Mouse (Mus musculus) heart, postnatal 10 days (tissue): ENCODE data around the gene Ncs1. TPM values are rescaled to one million over a fixed set of nuclear protein-coding genes. Genes with fewer than 3 reads are reported as not detected.

Experiments
- DNase-seq, 2 experiments: peaks; one replicate each; pipeline ENCODE4 v3.0.0; 2021
- intact Hi-C: fragments of 180-260 bp; cut with DNase I; formaldehyde crosslinking; loops from one replicate; pipeline ENCODE4 v1.15.1; 2025
- total RNA-seq, 2 experiments: library from RNA; stranded (reverse); gene quantifications; 2 replicates each; pipeline ENCODE4 v1.2.3; 2021

Gene Ncs1
- total RNA-seq, 2 experiments from 2014 or later = 10.8 to 17.1 TPM

DNA sequence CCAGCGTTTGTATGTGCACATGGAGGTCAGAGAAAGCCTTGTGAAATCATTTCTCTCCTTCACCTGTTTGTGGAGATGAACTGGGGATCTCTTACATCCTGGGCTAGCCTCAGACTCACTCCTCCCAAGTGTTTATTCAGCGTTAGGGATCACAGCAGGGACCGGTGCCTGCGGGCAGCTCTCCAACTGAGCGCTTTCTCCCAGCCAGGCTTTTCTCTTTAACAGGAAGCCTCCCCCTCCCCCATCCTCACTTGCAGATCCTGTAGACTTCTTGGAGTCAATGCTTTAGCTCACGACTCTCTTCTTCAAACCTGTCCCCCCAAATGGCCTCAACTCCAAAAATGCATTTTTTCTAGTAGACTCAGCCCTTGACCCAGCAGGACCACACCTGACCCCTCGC lies 4.0 kb upstream of the Ncs1 start:
- intact Hi-C loops = no loop called here
- DNase-seq = no peak

DNA sequence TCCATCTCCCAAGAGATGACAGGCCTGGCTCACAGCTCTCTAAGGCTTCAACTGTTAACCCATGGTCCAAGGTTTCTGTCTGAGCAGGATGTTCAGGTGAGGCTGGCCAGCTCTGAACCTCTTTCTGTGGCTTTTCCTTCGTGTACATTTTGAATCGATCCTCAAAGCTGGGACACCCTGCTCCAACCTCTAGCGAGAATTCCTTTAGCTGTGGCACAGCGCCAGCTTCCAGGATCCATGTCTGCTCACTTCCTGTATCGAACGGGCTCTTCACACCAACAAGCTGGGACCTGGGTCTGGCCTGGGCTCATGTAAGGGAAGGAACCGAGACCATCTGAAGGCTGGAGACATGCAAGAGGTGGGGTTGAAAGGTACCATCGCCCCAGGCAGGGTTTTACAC lies 1.4 kb upstream of the Ncs1 start:
- DNase-seq = no peak
- intact Hi-C loops = no loop called here

- no peak for DNase-seq
- intact Hi-C loops = loop anchor here (5.0 kb wide), 1 partner anchor 47 kb away; no protein-coding TSS in a partner anchor
Observed at GRCm38 (mm10) chr2:31245051-31245450, 572 bp upstream of the Ncs1 start.

GRCm38 (mm10) chr2:31246251-31246971 lies 788 bp downstream of the Ncs1 start:
- intact Hi-C loops = loop anchor here (5.0 kb wide), 1 partner anchor 46 kb away; no protein-coding TSS in a partner anchor
- peak; percentile 40 to 47 for DNase-seq

DNA sequence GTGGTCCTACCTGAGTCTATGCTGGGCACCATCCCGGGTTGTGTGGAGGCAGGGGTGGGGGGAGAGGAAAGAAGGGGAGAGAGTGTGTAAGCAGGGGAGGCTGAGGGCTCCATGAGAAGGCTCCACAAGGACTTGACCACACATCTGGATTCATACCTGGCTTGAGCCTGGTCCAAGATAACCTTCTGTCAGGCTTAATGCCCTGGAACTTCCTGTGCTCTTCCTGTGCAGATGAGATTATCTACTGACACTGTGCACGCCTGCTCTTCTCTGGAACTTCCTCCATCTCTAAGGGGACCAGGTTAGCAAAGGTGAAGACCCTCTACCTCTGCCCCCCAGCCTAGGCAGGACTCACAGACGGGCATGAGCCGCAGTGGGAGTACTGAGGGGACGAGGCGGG lies 3.2 kb downstream of the Ncs1 start:
- no peak for DNase-seq
- intact Hi-C loops = loop anchor here (5.0 kb wide), 1 partner anchor 43 kb away; no protein-coding TSS in a partner anchor

GRCm38 (mm10) chr2:31252167-31252566 lies 6.5 kb downstream of the Ncs1 start:
- DNase-seq = no peak
- intact Hi-C loops = no loop called here

GRCm38 (mm10) chr2:31253463-31253862 lies 7.8 kb downstream of the Ncs1 start:
- DNase-seq = no peak
- intact Hi-C loops = no loop called here

DNA sequence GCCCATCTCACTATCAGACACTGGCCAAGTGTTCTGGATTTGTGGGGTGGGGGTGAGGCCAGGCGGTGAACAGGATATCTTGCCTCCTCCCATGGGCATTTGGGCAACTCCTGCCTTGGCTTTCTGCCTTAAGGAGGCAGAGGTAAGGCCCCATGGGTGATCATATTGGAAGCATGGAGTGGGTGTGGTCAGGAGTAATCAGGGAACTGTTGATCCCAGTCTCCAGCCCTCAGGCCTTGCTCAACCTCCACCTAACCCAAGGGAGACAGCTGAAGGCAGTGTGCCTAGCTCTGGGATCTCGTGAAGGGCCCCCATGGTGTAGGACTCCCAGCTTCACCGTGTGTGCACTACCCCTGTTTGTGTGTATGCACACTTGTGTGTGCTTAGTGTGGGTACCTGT lies 9.2 kb downstream of the Ncs1 start:
- intact Hi-C loops = no loop called here
- DNase-seq = no peak

DNA sequence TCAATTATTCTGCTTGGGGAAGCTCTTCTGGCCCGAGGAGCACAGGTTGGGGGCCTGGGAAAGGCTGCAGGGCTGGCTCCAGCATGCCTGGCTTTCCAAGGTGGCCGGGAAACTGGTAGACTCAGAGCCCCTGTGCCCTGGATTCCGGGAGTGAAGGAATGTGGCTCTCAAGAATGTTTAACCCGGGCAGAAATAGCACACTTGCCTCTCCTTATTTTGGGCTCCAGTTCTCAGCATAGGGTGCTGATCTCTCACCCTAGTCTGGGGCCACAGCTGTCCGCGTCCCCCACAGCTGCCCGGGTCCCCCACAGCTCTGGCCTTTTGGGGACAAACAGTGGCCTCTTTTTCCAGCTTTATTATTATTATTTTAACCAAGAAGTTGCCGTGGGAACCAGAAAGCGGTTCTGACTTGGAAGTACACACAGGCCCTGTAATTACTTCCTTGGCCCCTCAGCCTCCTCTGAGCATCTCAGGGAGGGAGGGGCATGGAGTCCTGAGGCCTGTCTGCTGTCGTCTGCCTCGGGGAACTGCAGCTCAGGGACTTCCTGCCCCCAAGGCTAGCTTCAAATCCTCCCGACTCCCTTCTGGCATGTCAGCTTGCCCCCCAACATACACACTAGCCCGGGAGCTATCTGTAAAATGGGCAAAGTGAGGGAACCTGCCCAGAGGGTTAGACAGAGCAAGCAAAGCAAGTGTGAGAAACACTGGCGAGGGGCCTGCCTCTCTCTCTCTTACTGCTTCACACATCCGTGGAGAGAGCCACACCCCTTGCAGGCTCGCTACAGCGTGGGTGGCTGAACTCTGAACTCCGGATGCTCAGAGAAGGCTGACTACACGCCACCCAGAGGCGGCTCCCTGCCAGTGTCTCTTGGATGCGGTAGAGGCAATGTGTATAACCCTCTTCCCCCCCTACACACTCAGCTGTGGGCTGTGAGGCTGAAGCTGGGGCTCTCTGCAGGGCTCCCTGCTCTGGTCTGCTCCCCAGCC lies 10.6 kb downstream of the Ncs1 start:
- intact Hi-C loops = no loop called here
- peak; percentile 80 to 84 for DNase-seq

- intact Hi-C loops = no loop called here
- peak; percentile 48 for DNase-seq
Observed at GRCm38 (mm10) chr2:31257096-31257495, 11.5 kb downstream of the Ncs1 start.

DNA sequence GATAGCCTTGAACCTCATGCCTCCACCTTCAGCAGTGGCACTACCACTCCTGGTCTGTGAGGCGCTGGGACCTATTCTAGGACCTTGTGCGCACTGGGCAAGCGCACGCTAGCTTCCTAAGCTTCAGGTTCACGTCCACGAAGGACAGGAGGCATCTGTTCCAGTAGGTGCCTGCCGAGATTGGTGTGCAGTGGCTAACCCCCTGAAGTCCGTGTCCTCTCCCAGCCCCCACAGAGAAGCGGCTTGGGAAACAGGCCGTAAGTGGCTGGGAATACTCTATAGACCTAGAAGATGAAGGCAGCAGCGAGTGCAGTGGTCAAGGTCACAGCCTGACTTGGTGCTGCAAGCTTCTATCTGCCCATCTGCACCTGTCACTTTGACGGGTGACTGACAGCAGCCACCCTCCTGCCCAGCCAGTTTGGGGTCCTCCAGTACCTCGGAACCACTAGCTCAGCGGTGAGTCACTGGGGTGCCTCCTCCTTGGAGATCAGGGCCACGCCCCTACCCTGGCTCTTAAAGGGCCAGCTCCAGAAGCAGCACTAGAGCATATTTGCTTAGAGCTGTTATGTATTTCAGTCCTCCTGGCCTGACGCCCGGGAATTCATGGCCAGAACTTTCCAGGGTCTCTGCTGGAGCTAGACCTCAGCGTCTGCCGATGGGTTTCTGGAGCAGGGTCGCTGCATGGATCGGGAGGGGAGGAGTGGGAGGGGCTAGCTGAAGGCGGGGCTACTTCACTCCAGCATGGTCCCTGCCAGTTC lies 13.2 kb downstream of the Ncs1 start:
- intact Hi-C loops = no loop called here
- peak; percentile 88 to 89 for DNase-seq

GRCm38 (mm10) chr2:31259367-31259920 lies 13.8 kb downstream of the Ncs1 start:
- intact Hi-C loops = no loop called here

GRCm38 (mm10) chr2:31260549-31260948 lies 14.9 kb downstream of the Ncs1 start:
- no peak for DNase-seq
- intact Hi-C loops = no loop called here

More at GRCm38 (mm10) chr2:31259367-31259920, 13.8 kb downstream of the Ncs1 start:
- DNase-seq = peak in 1 of 2 experiments; percentile 46

GRCm38 (mm10) chr2:31263039-31263461 lies 17.4 kb downstream of the Ncs1 start:
- peak; percentile 60 to 66 for DNase-seq
- intact Hi-C loops = no loop called here

- DNase-seq = peak; percentile 85 to 86
Observed at GRCm38 (mm10) chr2:31263746-31264378, 18.2 kb downstream of the Ncs1 start.

DNA sequence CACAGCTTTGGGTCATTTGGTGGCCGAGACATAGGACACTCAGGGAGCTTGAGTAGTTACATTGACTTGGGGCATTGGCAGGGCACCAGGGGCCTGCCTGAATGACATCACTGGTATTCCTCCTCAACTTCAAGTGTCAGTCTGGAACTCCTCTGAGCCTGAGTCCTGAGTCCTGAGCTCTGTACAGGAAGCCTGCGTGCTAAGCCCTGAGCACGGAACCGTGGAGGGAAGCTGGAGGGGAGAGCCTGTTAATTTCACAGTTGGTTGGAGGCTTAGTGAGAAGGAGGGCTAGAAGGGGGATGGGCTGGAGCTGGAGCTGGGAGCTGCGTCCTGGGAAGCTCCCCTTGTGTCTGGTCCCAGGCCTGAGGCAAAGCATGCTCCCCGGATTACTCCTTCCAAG lies 21.8 kb downstream of the Ncs1 start:
- no peak for DNase-seq

More at GRCm38 (mm10) chr2:31263746-31264378, 18.2 kb downstream of the Ncs1 start:
- intact Hi-C loops = no loop called here

DNA sequence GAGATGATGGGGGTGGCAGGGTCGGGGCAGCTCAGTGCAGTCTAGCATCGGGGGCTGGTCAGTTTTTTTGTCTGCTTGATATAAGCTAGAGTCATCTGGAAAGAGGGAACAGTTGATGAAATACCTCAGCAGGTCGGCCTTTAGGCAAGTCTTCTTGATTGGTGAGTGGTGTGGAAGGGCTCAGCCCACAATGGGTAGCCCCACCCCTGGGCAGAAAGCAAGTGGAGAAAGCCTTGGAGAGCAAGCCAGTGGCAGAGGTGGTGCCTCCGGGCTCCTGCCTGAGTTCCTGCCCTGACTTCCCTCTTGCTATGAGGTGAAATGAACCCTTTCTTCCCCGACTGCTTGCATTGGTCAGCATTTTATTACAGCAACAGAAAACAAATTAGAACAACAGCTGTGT lies 23.0 kb downstream of the Ncs1 start:
- intact Hi-C loops = loop anchor here (1.0 kb wide), 1 partner anchor 35 kb away; no protein-coding TSS in a partner anchor
- no peak for DNase-seq

More for the DNA sequence above, 21.8 kb downstream of the Ncs1 start:
- intact Hi-C loops = no loop called here

DNA sequence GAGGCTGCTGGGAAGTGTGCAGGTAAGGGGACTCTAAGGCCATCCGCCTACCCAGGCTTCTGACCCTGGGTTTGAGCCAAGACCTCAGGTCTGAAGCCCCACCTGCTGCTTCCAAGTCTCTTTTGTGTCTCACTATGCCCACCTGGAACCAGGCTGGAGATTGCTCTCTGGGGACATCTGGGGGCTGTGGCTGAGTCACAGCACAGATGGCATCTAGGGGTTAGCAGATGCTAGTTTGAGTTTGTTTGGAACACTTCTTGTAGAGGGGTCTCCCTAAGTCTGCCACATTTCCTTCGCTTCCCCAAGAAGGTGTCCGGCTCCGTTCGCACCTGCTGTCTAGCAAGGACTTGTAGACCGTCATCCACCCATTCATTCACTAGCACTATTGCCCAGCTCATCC lies 23.6 kb downstream of the Ncs1 start:
- no peak for DNase-seq
- intact Hi-C loops = loop anchor here (1.0 kb wide), 1 partner anchor 34 kb away; no protein-coding TSS in a partner anchor

- intact Hi-C loops = loop anchor here (1.0 kb wide), 1 partner anchor 33 kb away; no protein-coding TSS in a partner anchor
- no peak for DNase-seq
Observed at GRCm38 (mm10) chr2:31269847-31270246, 24.2 kb downstream of the Ncs1 start.

GRCm38 (mm10) chr2:31270470-31270869 lies 24.8 kb downstream of the Ncs1 start:
- DNase-seq = no peak
- intact Hi-C loops = no loop called here
